Mouse (Mus musculus): ENCODE measurements around the gene Ifna4.

- TF ChIP-seq CTCF (IDR thresholded peaks at IDR 0.05; ENCODE audit: borderline replicate concordance, insufficient read depth, low read length) = no peak
- TF ChIP-seq POLR2A (IDR thresholded peaks at IDR 0.05; ENCODE audit: low read depth, low read length) = no peak
Observed at GRCm38 (mm10) chr4:88875435-88876095, 33.9 kb downstream of the Ifna4 start.
